Mouse (Mus musculus) neural tube, embryonic 11.5 days (tissue): ENCODE results near the gene Tmem136. TPM values are rescaled to one million over a fixed set of nuclear protein-coding genes. Genes with fewer than 3 reads are reported as not detected.

Experiments used
- ATAC-seq: fragments of 200-750 bp; cut with Nextera tagmentation; 2 replicates; pipeline ENCODE4 v1.8.0; 2017; ENCODE audit warnings: moderate number of reproducible peaks, mild to moderate bottlenecking, moderate TSS enrichment, moderate library complexity; ENCODE audit not compliant: insufficient read depth, low FRiP score, low TSS enrichment
- DNase-seq: peaks from one replicate; pipeline ENCODE4 v3.0.0-alpha.2; 2015; ENCODE audit warnings: low spot score
- H3K27ac ChIP-seq: fragments of 300-500 bp; sonication (generic); 2 replicates; pipeline ENCODE4 v1.5.1; 2014; ENCODE audit warnings: low read depth, mild to moderate bottlenecking, low read length
- H3K27me3 ChIP-seq: fragments of 300-500 bp; sonication (generic); 2 replicates; pipeline ENCODE4 v1.6.1; 2014; ENCODE audit warnings: mild to moderate bottlenecking, low read length, mixed read lengths; ENCODE audit not compliant: control insufficient read depth, insufficient read depth
- H3K36me3 ChIP-seq: fragments of 300-500 bp; sonication (generic); 2 replicates; pipeline ENCODE4 v1.6.1; 2014; ENCODE audit warnings: mild to moderate bottlenecking, low read length, moderate library complexity, mixed read lengths; ENCODE audit not compliant: control insufficient read depth, insufficient read depth
- H3K4me1 ChIP-seq: fragments of 300-500 bp; sonication (generic); 2 replicates; pipeline ENCODE4 v1.6.1; 2014; ENCODE audit warnings: low read length, mixed read lengths; ENCODE audit not compliant: control insufficient read depth, insufficient read depth
- H3K4me2 ChIP-seq: fragments of 300-500 bp; sonication (generic); 2 replicates; pipeline ENCODE4 v1.6.1; 2014; ENCODE audit warnings: low read depth, mild to moderate bottlenecking, moderate library complexity
- H3K4me3 ChIP-seq: fragments of 300-500 bp; sonication (generic); 2 replicates; pipeline ENCODE4 v1.5.1; 2014; ENCODE audit warnings: low read depth, low read length
- H3K9ac ChIP-seq: fragments of 300-500 bp; sonication (generic); 2 replicates; pipeline ENCODE4 v1.6.1; 2014; ENCODE audit warnings: mild to moderate bottlenecking, low read length
- H3K9me3 ChIP-seq: fragments of 300-500 bp; sonication (generic); 2 replicates; pipeline ENCODE4 v1.6.1; 2016; ENCODE audit warnings: low read length; ENCODE audit not compliant: control insufficient read depth
- WGBS: fragments of 180-500 bp; shearing (Covaris S2); extraction: QIAGEN DNeasy Blood & Tissue Kit; methylation state at CpG from one replicate; pipeline ENCODE4 v1.1.7; 2014; 5-methylcytosine and 5-hydroxymethylcytosine counted together
- polyA plus RNA-seq: library from polyadenylated mRNA; unstranded; fragments of >200 nt; fragmentation: Nextera tagmentation; extraction: Ambion mirVana; gene quantifications from 2 replicates; pipeline ENCODE4 v1.2.1, GENCODE M21; 2014

Tmem136 gene
- polyA plus RNA-seq: 16.2 and 17.8 TPM in 2 replicates

GRCm38 (mm10) chr9:43116134-43116996 is at the start of gene Tmem136:
Tmem136 (minus strand) TSS chr9:43116570.
- WGBS: 4% methylated on average over 47 of the region's 55 CpGs
- Histone ChIP-seq H3K4me2 (peak within 1 kb of the TSS; percentile 78), H3K9me3 (no peaks in the 10 kb centered on the region), H3K9ac (peak within 1 kb of the TSS; percentile 83), H3K4me3 (peak within 1 kb of the TSS; percentile 75), H3K36me3 (no peaks in the 10 kb centered on the region), H3K27ac (no peak within 1 kb of the TSS), H3K4me1 (0 out of 2 replicates have a peak, but pooled peaks cover 3% of the 10 kb centered on the region), H3K27me3 (no peaks in the 10 kb centered on the region)
- ATAC-seq: peak; percentile 89
- peak; percentile 82 for DNase-seq

GRCm38 (mm10) chr9:43155960-43156359 is 39.6 kb upstream of the Tmem136 start:
- H3K4me2 ChIP-seq: no peak overlapping the region
- DNase-seq (no peak), ATAC-seq (no peak)
- no peaks in the 10 kb centered on the region for H3K36me3 ChIP-seq
- H3K9ac ChIP-seq: no peak overlapping the region
- 85% methylated on average over 6 of the region's 6 CpGs for WGBS
- no peak overlapping the region for H3K27ac ChIP-seq
- no peaks in the 10 kb centered on the region for H3K27me3 ChIP-seq
- H3K9me3 ChIP-seq: no peaks in the 10 kb centered on the region
- H3K4me1 ChIP-seq: no peaks in the 10 kb centered on the region
- no peak overlapping the region for H3K4me3 ChIP-seq

DNA sequence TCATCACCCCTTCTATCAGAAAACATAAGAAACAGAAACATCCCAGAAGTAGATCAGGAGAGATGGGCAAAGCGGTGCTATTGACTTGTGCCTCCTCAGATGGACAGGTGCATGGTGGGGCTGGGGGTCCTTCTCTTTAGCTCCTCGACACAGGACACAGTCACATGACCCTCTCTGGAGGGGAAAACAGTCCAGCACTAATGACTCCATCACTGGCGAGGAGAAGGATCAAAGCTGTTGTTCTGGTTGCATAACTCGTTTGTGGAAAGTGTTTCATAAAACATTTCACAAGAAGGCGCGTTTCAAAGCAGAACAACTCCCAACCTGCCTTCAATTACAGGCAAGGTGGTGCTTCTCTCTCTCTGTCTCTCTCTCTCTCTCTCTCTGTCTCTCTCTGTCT is 35.4 kb upstream of the Tmem136 start:
- WGBS: 83% methylated on average over 6 of the region's 6 CpGs
- Histone ChIP-seq H3K36me3 (no peaks in the 10 kb centered on the region), H3K9me3 (no peaks in the 10 kb centered on the region), H3K4me2 (no peak overlapping the region), H3K27me3 (no peaks in the 10 kb centered on the region), H3K9ac (no peak overlapping the region), H3K27ac (no peak overlapping the region), H3K4me1 (no peaks in the 10 kb centered on the region), H3K4me3 (no peak overlapping the region)
- no peak for DNase-seq
- no peak for ATAC-seq

GRCm38 (mm10) chr9:43150957-43151356 is 34.6 kb upstream of the Tmem136 start:
- 89% methylated on average over 9 of the region's 9 CpGs for WGBS
- no peak for DNase-seq
- no peak for ATAC-seq

DNA sequence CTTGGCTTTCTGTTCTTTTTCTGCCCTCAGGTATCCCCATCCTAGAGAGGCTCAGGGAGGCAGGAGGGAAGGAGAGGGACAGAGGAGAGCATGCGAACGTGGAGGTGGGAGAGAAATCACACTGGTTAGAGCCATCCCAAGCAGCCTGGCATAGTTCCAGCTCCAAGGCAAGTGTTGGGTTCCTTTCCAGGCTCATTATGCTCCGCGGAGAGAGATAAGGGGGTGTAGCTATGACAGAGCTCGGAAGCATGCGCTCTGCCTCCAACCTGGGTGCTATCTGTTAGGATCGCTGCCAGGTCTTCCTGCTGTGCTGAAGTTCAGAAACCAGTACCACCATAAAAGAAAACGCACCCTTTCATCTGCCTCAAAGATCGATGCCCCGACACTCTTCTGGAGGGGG is 33.7 kb upstream of the Tmem136 start:
- no peak for ATAC-seq

More at GRCm38 (mm10) chr9:43150957-43151356, 34.6 kb upstream of the Tmem136 start:
- Histone ChIP-seq H3K4me1 (no peaks in the 10 kb centered on the region), H3K9ac (no peak overlapping the region), H3K36me3 (no peaks in the 10 kb centered on the region), H3K27ac (no peak overlapping the region), H3K27me3 (no peaks in the 10 kb centered on the region), H3K4me3 (no peak overlapping the region), H3K9me3 (no peaks in the 10 kb centered on the region), H3K4me2 (no peak overlapping the region)

DNA sequence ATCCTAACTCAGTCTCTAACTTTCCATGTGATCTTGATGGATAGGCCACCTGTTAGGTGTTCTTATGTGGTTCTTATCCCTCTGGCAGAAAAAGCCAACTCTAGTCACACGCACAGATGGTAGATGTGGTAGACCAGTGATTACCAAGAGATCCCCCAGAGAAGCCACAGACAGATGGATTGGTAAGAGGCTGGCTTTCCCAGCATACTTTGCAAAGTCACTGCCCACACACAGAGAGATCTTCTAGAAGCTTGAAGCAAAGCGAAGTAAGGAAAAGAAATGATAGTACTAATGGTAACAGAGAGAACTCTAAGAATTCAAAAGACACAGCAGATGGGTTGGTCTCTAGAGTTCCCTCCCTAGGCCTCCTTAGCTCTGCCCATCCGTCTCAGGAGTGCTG is 33.1 kb upstream of the Tmem136 start:
- DNase-seq (no peak), ATAC-seq (no peak)
- no peaks in the 10 kb centered on the region for H3K27me3 ChIP-seq
- no peak overlapping the region for H3K4me3 ChIP-seq
- H3K4me2 ChIP-seq: no peak overlapping the region
- no peaks in the 10 kb centered on the region for H3K4me1 ChIP-seq
- H3K27ac ChIP-seq: no peak overlapping the region
- WGBS: 82% methylated on average over 3 of the region's 3 CpGs
- no peaks in the 10 kb centered on the region for H3K9me3 ChIP-seq
- no peaks in the 10 kb centered on the region for H3K36me3 ChIP-seq
- no peak overlapping the region for H3K9ac ChIP-seq

More for the DNA sequence above, 33.7 kb upstream of the Tmem136 start:
- Histone ChIP-seq H3K4me3 (no peak overlapping the region), H3K4me2 (no peak overlapping the region), H3K9me3 (no peaks in the 10 kb centered on the region), H3K27ac (no peak overlapping the region), H3K9ac (no peak overlapping the region), H3K27me3 (no peaks in the 10 kb centered on the region), H3K36me3 (no peaks in the 10 kb centered on the region), H3K4me1 (no peaks in the 10 kb centered on the region)
- WGBS: 63% methylated on average over 10 of the region's 10 CpGs
- no peak for DNase-seq

- 86% methylated on average over 4 of the region's 4 CpGs for WGBS
- H3K9ac ChIP-seq: no peak overlapping the region
- DNase-seq (no peak), ATAC-seq (no peak)
- no peak overlapping the region for H3K4me2 ChIP-seq
- no peak overlapping the region for H3K4me3 ChIP-seq
- no peaks in the 10 kb centered on the region for H3K9me3 ChIP-seq
- H3K27ac ChIP-seq: no peak overlapping the region
- H3K4me1 ChIP-seq: no peaks in the 10 kb centered on the region
- H3K27me3 ChIP-seq: no peaks in the 10 kb centered on the region
- no peaks in the 10 kb centered on the region for H3K36me3 ChIP-seq
These were observed 28.8 kb upstream of the Tmem136 start for GRCm38 (mm10) chr9:43145196-43145595.

DNA sequence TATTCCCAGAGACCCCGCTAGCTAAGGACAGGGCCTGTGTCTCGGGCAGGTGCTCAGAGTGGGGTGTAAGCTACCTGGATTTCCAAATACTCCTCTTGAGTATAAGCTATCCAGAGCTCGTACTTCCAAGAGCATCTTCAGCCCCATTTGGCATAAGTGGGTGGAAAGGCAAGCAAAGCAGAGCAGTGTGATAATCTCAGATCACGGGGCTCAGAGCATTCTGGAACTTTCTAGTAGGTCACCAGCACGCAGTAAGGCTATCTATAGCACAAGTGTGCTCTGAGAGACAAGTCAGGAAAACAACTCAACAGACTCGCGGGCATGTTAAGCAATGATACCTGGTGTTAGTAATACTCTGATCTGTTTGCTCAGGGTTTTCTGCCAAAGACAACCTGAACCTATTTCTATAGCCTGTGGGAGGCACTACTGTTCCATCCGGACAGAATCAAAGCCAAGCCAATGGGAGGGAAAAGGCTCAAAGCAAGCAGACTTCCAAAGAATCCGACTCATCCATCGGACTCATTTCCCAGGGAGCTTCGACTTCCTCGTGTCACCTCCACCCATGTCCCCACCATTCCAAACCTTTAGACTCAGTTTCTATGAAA is 27.9 kb upstream of the Tmem136 start:
- no peak overlapping the region for H3K9ac ChIP-seq
- no peak for DNase-seq
- no peaks in the 10 kb centered on the region for H3K36me3 ChIP-seq
- WGBS: 76% methylated on average over 12 of the region's 12 CpGs
- H3K27me3 ChIP-seq: no peaks in the 10 kb centered on the region
- H3K27ac ChIP-seq: no peak overlapping the region
- no peaks in the 10 kb centered on the region for H3K9me3 ChIP-seq
- no peak for ATAC-seq
- H3K4me1 ChIP-seq: no peaks in the 10 kb centered on the region
- H3K4me2 ChIP-seq: no peak overlapping the region
- H3K4me3 ChIP-seq: no peak overlapping the region

DNA sequence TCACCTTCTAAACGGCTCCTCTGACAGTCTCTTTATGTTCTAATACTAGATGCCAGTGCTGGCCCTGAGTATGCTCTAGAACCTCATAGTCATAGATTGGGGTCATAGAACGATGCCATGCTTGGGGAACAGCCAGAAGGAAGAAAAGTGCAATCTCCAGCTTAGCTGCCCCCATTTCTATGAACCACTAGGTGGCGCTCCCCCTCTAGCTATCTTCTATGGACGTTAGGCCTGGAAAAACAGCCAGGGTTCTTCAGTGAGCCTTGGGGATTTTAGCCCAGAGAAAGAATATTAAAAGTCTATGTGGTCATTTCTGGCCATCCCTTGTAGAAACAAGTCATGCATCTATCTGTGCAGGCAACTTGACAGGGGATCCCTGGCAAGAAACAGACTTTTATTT is 25.5 kb upstream of the Tmem136 start:
- H3K4me3 ChIP-seq: no peak overlapping the region
- H3K4me1 ChIP-seq: no peaks in the 10 kb centered on the region
- ATAC-seq (no peak), DNase-seq (peak; percentile 77)
- WGBS: 14% methylated on average over 4 of the region's 4 CpGs
- no peak overlapping the region for H3K9ac ChIP-seq
- H3K27me3 ChIP-seq: no peaks in the 10 kb centered on the region
- H3K9me3 ChIP-seq: no peaks in the 10 kb centered on the region
- no peak overlapping the region for H3K27ac ChIP-seq
- no peak overlapping the region for H3K4me2 ChIP-seq
- no peaks in the 10 kb centered on the region for H3K36me3 ChIP-seq
